Mouse (Mus musculus) kidney, embryonic 15.5 days (tissue): ENCODE measurements around the gene Tekt5. TPM values are rescaled to one million over a fixed set of nuclear protein-coding genes. Genes with fewer than 3 reads are reported as not detected.

Experiments used
- ATAC-seq: fragments of 200-750 bp; cut with Nextera tagmentation; replicated peaks from 2 replicates; pipeline ENCODE4 v1.8.0; 2017; ENCODE audit warnings: moderate TSS enrichment; ENCODE audit not compliant: low FRiP score
- H3K27ac ChIP-seq: fragments of 300-500 bp; sonication (generic); 2 replicates; pipeline ENCODE4 v1.5.1; 2015; ENCODE audit warnings: mild to moderate bottlenecking, inconsistent platforms
- H3K27me3 ChIP-seq: fragments of 300-500 bp; sonication (generic); 2 replicates; pipeline ENCODE4 v1.6.1; 2015; ENCODE audit warnings: inconsistent platforms
- H3K36me3 ChIP-seq: fragments of 300-500 bp; sonication (generic); 2 replicates; pipeline ENCODE4 v1.6.1; 2015; ENCODE audit warnings: inconsistent platforms
- H3K4me1 ChIP-seq: fragments of 300-500 bp; sonication (generic); 2 replicates; pipeline ENCODE4 v1.6.1; 2015; ENCODE audit warnings: inconsistent platforms
- H3K4me2 ChIP-seq: fragments of 300-500 bp; sonication (generic); 2 replicates; pipeline ENCODE4 v1.6.1; 2015; ENCODE audit warnings: moderate library complexity, mild to moderate bottlenecking, inconsistent platforms
- H3K4me3 ChIP-seq: fragments of 300-500 bp; sonication (generic); replicated peaks from 2 replicates; pipeline ENCODE4 v1.5.1; 2015; ENCODE audit warnings: mild to moderate bottlenecking, inconsistent platforms
- H3K9ac ChIP-seq: fragments of 300-500 bp; sonication (generic); 2 replicates; pipeline ENCODE4 v1.6.1; 2015; ENCODE audit warnings: mild to moderate bottlenecking, inconsistent platforms
- H3K9me3 ChIP-seq: fragments of 300-500 bp; sonication (generic); replicated peaks from 2 replicates; pipeline ENCODE4 v1.6.1; 2016; ENCODE audit warnings: inconsistent platforms
- WGBS: fragments of 180-500 bp; shearing (Covaris S2); methylation state at CpG from one replicate; pipeline ENCODE4 v1.1.7; 2015; ENCODE audit warnings: mixed read lengths; 5-methylcytosine and 5-hydroxymethylcytosine counted together
- polyA plus RNA-seq: library from polyadenylated mRNA; unstranded; fragments of >200 nt; fragmentation: Nextera tagmentation; extraction: Ambion mirVana; gene quantifications from 2 replicates; pipeline ENCODE4 v1.2.1, GENCODE M21; 2015

Gene Tekt5
- polyA plus RNA-seq, 1 experiment from 2014 or later, result 0.91 TPM

DNA sequence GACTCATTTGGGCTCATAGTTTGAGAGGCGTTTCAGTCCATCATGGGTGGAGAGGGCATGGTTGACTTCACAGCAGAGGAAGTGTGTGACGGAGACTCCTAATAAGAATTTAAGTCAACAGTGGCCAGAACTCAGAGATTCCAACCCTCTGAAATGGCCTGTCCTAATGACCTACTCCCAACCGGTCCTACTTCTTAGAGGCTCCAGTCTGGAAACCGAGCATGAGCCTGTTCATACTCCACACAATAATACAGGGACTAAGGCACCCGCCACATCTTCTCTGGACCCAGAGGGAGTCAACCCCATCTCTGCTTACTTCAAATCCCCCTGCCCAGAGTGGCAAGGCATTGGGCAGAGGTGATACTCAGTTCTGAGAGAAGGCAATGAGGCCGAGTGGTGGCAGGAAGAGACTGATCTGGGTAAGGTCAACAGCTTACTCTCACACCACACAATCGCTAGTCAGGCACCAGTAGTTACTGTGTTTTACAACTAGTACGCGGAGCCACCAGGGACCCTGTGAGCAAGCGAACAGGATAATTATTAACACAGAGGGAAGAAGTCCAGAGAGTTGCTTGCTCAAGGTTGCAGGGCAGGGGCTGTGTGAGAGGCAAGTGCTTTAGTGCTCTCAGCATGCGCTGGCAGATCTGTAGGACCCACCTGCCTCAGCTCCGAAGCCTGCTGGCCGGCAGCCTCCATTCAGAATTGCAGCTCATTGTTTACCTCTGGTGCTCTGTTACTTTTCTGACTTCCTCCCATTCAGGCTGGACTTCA, 67.5 kb downstream of the Tekt5 start:
- WGBS, result 36% methylated on average over 13 of the region's 13 CpGs
- no peaks in the 10 kb centered on the region for H3K9me3 ChIP-seq
- peak overlapping the region; percentile 87 for H3K27ac ChIP-seq
- H3K36me3 ChIP-seq, result no peaks in the 10 kb centered on the region
- H3K4me2 ChIP-seq, result peak overlapping the region; percentile 16; the same call in 1 of the 2 replicates
- peaks cover 25% of the 10 kb centered on the region for H3K4me1 ChIP-seq
- no peak overlapping the region for H3K9ac ChIP-seq
- no peak overlapping the region for H3K4me3 ChIP-seq
- H3K27me3 ChIP-seq, result no peaks in the 10 kb centered on the region
- peak; percentile 91 for ATAC-seq

DNA sequence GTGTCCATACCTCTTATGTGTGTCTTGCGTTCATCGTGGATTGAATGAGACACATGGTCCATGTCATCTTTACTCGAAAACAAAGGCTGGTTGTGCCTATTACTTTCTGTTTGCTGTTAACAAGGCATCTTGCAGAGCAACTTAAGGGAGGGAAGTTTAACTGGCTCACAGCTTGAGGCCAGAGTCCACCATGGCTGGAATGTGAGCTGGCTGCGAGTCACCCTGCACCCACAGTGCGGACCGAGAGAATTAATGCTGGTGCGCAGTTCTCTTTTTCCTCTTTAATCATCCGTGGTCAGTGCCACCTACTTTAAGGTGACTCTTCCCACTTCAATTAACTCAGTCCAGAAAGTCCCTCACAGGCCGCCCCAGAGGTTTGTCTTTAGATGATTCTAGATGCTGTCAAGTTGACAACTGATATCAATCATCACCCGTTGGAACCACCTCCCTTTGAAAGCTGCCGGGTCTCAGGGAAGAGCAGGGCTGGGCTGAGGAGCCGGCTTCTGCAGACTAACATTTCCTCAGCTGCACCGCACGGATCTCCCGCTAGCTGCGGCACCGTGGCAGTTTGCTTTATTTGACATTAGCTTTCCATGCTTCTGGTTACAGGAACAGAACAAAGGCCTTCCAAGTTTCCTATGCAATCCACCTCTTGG, 75.2 kb downstream of the Tekt5 start:
- WGBS, result 56% methylated on average over 17 of the region's 17 CpGs
- H3K9ac ChIP-seq, result no peak overlapping the region
- H3K4me2 ChIP-seq, result no peak overlapping the region
- H3K4me1 ChIP-seq, result no peaks in the 10 kb centered on the region
- H3K4me3 ChIP-seq, result no peak overlapping the region
- H3K27me3 ChIP-seq, result no peaks in the 10 kb centered on the region; the same call in 1 of the 2 replicates
- H3K27ac ChIP-seq, result no peak overlapping the region
- H3K36me3 ChIP-seq, result no peaks in the 10 kb centered on the region
- H3K9me3 ChIP-seq, result no peaks in the 10 kb centered on the region
- ATAC-seq, result peak; percentile 59

DNA sequence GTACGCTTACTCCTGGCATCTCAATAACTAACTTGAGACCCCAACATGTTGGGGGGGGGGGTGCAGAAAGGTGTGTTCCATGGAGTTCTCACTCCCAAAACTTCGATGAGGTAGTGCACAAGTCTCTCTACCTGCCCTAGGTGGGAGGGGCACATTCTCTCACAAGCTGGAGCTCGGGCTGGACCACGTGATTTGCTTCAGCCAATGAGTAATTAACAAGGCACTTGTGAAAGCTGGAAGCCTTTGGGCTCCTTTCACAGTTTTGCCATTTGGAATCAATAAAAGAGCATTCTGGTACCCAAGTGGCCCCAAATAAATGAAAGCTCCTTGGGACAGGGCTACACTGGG, 78.1 kb downstream of the Tekt5 start:
- peaks cover 12% of the 10 kb centered on the region for H3K4me1 ChIP-seq
- no peak overlapping the region for H3K4me2 ChIP-seq
- H3K9me3 ChIP-seq, result no peaks in the 10 kb centered on the region
- H3K27ac ChIP-seq, result no peak overlapping the region
- no peak overlapping the region for H3K9ac ChIP-seq
- H3K4me3 ChIP-seq, result no peak overlapping the region
- WGBS, result 54% methylated on average over 4 of the region's 4 CpGs
- no peaks in the 10 kb centered on the region for H3K36me3 ChIP-seq
- ATAC-seq, result no peak
- peaks cover 10% of the 10 kb centered on the region; the same call in 1 of the 2 replicates for H3K27me3 ChIP-seq

DNA sequence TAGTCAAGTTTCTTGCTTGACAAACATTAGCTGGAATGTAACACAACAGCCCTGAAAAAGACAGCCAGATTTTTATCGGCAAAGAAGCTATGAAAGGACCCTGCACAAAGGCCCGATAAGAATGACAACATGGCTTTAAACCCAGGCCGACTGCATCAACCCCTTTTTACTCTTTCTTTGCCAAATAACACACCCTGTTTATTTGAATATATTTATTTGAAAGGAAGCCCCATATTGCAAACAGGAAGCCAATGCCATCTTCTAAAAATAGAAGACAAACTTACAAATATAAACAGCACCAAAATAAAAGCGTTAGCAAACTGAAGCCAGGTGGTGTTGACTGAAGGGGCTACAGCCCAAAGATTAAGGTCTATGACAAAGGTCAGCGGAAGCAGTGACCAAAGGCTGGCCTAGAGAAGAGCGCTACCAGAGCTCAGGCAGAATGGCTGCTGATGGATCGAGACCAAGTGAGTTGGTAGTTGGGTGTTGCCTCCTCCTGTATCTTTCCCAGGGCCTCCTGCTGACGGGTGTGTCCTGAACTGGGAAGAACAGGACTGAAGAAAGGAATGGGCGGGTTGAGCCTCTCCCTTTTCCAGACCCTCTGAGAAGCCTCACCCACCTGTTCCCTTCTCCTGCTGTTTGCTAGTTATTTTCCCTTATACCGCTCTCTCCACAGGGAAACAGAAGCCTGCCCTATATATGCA, 78.6 kb downstream of the Tekt5 start:
- H3K9ac ChIP-seq, result no peak overlapping the region
- 79% methylated on average over 10 of the region's 10 CpGs for WGBS
- no peak for ATAC-seq
- no peak overlapping the region for H3K4me3 ChIP-seq
- no peak overlapping the region for H3K27ac ChIP-seq
- H3K9me3 ChIP-seq, result no peaks in the 10 kb centered on the region
- peaks cover 12% of the 10 kb centered on the region for H3K4me1 ChIP-seq
- H3K27me3 ChIP-seq, result peaks cover 10% of the 10 kb centered on the region; the same call in 1 of the 2 replicates
- no peaks in the 10 kb centered on the region for H3K36me3 ChIP-seq
- H3K4me2 ChIP-seq, result no peak overlapping the region

DNA sequence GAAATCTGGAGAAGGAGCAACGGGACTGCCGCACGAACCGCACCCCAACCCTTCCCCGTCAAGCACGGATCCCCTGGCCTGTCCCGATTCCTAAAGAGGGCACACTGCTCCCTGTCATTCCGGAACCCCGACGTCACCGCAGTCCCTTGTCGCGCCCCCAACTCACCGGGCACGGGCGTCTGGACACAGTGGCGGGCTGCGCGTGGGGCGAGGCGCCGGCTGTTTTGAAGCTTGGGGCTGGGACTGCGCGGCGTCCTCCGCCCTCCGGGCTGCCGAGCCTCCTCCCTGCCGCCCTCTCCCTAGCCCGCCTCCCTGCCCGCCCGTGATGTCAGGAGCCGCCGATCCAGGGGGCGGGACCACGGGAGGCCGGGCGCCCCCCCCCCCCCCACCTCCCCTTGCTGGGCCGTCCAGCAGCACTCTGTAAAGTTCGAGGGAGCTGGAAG, 81.6 kb downstream of the Tekt5 start, which contains the start of gene Emp2:
Emp2 (minus strand) TSS at position 323 of the 443 bp plus-strand sequence.
- Histone ChIP-seq H3K9ac (peak within 1 kb of the TSS; percentile 59), H3K4me2 (peak within 1 kb of the TSS; percentile 93), H3K4me3 (peak within 1 kb of the TSS; percentile 61), H3K36me3 (no peaks in the 10 kb centered on the region), H3K27ac (no peak within 1 kb of the TSS), H3K9me3 (no peaks in the 10 kb centered on the region), H3K27me3 (peaks cover 10% of the 10 kb centered on the region; the same call in 1 of the 2 replicates), H3K4me1 (peaks cover 12% of the 10 kb centered on the region)
- 1% methylated on average over 36 of the region's 40 CpGs for WGBS
- peak; percentile 91 for ATAC-seq

DNA sequence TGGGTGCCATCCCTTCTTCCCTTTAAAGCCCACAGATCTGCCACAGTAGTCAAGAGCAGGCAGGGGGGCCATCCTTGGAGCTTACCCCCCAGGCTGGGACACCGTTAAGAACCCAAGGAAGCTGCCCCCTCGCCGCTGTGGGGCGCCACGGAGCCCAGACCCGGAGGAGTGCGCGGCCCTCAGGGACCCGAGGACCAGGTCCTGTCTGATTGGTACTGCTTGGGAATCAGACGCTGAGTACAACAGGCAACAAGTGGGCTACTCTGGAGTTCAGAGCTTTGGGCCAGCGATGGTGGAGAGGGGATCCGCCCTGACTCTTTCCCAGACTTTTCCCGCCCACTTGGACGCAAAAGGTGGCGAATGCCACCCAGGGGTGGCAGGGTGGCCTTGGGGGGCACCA, 82.1 kb downstream of the Tekt5 start:
- H3K4me3 ChIP-seq, result peak overlapping the region; percentile 61
- H3K9ac ChIP-seq, result peak overlapping the region; percentile 59
- WGBS, result 5% methylated on average over 15 of the region's 15 CpGs
- ATAC-seq, result peak; percentile 56
- no peak overlapping the region for H3K27ac ChIP-seq
- H3K9me3 ChIP-seq, result no peaks in the 10 kb centered on the region
- H3K4me2 ChIP-seq, result peak overlapping the region; percentile 93
- H3K27me3 ChIP-seq, result peaks cover 10% of the 10 kb centered on the region; the same call in 1 of the 2 replicates
- H3K4me1 ChIP-seq, result peaks cover 12% of the 10 kb centered on the region
- no peaks in the 10 kb centered on the region for H3K36me3 ChIP-seq

DNA sequence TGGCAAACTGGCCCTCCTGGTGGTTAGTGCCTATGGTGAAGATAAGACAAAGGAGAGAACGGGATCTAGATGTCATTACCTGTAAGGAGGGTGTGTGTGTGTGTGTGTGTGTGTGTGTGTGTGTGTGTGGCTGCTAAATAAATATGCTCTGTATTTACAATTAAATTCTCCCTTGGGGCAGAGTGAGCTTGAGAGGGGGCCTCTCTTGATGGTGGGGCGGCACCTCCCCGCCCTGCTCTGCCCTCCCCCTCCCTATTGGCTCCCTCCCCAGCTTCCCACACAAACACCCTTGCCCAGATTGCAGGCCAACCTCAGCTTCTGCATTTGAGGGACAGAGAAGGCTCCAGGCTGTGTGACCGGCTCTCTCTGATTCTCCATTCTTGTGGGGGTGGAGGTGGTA, 83.3 kb downstream of the Tekt5 start:
- no peak overlapping the region for H3K4me2 ChIP-seq

DNA sequence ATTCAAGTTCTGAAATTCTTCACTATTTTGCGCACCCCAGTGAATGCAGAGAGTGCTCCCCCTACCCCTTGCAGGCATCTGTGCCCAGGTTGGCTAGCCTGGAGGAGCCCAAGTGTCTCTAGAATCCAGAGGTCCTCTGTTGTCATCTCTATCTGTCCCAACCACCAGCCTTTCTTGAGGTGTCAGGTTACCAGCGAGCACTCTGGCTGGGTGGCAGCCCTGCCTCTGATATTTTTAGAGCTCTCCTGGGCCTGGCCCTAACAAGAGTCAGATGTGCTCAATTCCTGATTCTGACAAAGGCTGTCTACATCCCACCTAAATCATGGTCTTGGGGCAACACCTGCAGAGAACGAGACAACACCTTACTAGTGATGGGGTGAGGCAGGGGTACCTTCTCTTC, 84.2 kb downstream of the Tekt5 start:
- Histone ChIP-seq H3K9ac (no peak overlapping the region), H3K4me1 (peaks cover 12% of the 10 kb centered on the region), H3K4me3 (no peak overlapping the region), H3K27ac (no peak overlapping the region), H3K4me2 (no peak overlapping the region), H3K9me3 (no peaks in the 10 kb centered on the region), H3K27me3 (peaks cover 10% of the 10 kb centered on the region; the same call in 1 of the 2 replicates), H3K36me3 (no peaks in the 10 kb centered on the region)
- no peak for ATAC-seq
- WGBS, result 43% methylated on average over 3 of the region's 3 CpGs

More for the DNA sequence above, 83.3 kb downstream of the Tekt5 start:
- peaks cover 12% of the 10 kb centered on the region for H3K4me1 ChIP-seq
- no peak overlapping the region for H3K4me3 ChIP-seq
- H3K36me3 ChIP-seq, result no peaks in the 10 kb centered on the region
- peaks cover 10% of the 10 kb centered on the region; the same call in 1 of the 2 replicates for H3K27me3 ChIP-seq
- no peak for ATAC-seq
- no peaks in the 10 kb centered on the region for H3K9me3 ChIP-seq
- no peak overlapping the region for H3K9ac ChIP-seq
- H3K27ac ChIP-seq, result no peak overlapping the region
- 79% methylated on average over 3 of the region's 4 CpGs for WGBS

DNA sequence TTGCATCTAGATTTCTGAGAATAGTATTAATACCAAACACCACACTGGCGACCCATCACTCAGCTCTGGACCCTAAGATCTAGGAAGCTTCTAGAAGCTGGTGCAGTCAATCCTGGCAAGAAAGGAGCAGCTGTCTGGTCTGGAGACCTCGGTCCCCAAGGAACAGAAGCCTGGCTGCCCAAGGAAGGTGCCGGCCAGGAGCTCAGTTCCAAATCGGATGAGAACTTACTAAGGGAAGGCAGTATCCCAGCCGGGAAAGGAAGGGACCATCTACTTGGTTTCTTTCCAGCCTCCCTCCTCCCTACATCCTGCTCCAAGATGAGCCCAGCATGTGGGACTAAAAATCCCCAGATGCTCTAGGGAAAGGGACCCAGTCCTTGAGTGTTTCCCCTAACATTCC, 84.8 kb downstream of the Tekt5 start:
- Histone ChIP-seq H3K9me3 (no peaks in the 10 kb centered on the region), H3K4me1 (peaks cover 12% of the 10 kb centered on the region), H3K27ac (no peak overlapping the region), H3K9ac (no peak overlapping the region), H3K27me3 (peaks cover 10% of the 10 kb centered on the region; the same call in 1 of the 2 replicates), H3K36me3 (no peaks in the 10 kb centered on the region), H3K4me3 (no peak overlapping the region), H3K4me2 (no peak overlapping the region)
- 83% methylated on average over 5 of the region's 5 CpGs for WGBS
- no peak for ATAC-seq

Other genes with a start within 250 kb of the Tekt5 start
- 0.31 and 1.6 TPM in 2 replicates for gene Rpl39l, start 225.3 kb downstream of the Tekt5 start, polyA plus RNA-seq
- gene Atf7ip2, start 202.8 kb downstream of the Tekt5 start, polyA plus RNA-seq, result 1.2 and 1.8 TPM in 2 replicates
- gene Emp2, start 81.5 kb downstream of the Tekt5 start, polyA plus RNA-seq, result 18.5 and 19.6 TPM in 2 replicates
- gene Nubp1, start 16.5 kb upstream of the Tekt5 start, polyA plus RNA-seq, result 68.3 and 70.7 TPM in 2 replicates
- 12.7 and 15.8 TPM in 2 replicates for gene Tvp23a, start 51.9 kb upstream of the Tekt5 start, polyA plus RNA-seq
- gene Ciita, start 84.6 kb upstream of the Tekt5 start, polyA plus RNA-seq, result 0.49 and 1.0 TPM in 2 replicates
- gene Dexi, start 147.6 kb upstream of the Tekt5 start, polyA plus RNA-seq, result 18.4 and 18.5 TPM in 2 replicates
- 34.7 and 35.0 TPM in 2 replicates for gene Clec16a, start 149.8 kb upstream of the Tekt5 start, polyA plus RNA-seq